13 mouse cellular contexts compared by ENCODE assay signal in genomic region chr2:57229647-57230240, GRCm38 (mm10). TPM values are rescaled to one million over a fixed set of nuclear protein-coding genes. Genes with fewer than 3 reads are reported as not detected.
DNase-seq lines count a peak whose midpoint lies in the region; ATAC-seq and TF ChIP-seq lines count a peak whose summit lies in the region.
"Had no signal": no experiment of that assay in that cellular context is flagged by ENCODE, and none has a peak within 500 bp of the region (broad histone marks: within the 10 kb centered on the region; RNA-seq: fewer than 3 reads in every experiment).

No protein-coding gene starts in this region.

- no peak overlapping the region for H3K27ac ChIP-seq in kidney, embryonic 16.5 days (ENCODE audit: low read length)
- peak overlapping the region; percentile 31; the same call in 1 of the 2 replicates for H3K27ac ChIP-seq in embryonic facial prominence, embryonic 12.5 days
- H3K27ac ChIP-seq in limb, embryonic 14.5 days (replicated peaks; ENCODE audit: low read depth, low read length), result no peak overlapping the region
- H3K27ac ChIP-seq in heart, adult 2 months, result no peak overlapping the region
- H3K27ac ChIP-seq: midbrain, embryonic 13.5 days had no signal

- no peak for TF ChIP-seq POLR2A in limb, embryonic 14.5 days (IDR thresholded peaks at IDR 0.05; ENCODE audit: borderline replicate concordance, extremely low read depth, insufficient read depth, insufficient read length)
- no peak for TF ChIP-seq POLR2A in heart, adult 2 months (IDR thresholded peaks at IDR 0.05; ENCODE audit: insufficient read depth, low read depth, low read length)

- ATAC-seq in kidney, embryonic 16.5 days (ENCODE audit: low FRiP score, low TSS enrichment), result peak; percentile 57; the same call in 1 of the 2 replicates
- ATAC-seq in embryonic facial prominence, embryonic 12.5 days (ENCODE audit: insufficient number of reproducible peaks, insufficient read depth, low FRiP score, low TSS enrichment), result peak; percentile 79; the same call in 1 of the 2 replicates
- no peak for ATAC-seq in limb, embryonic 14.5 days (ENCODE audit: low FRiP score, low read depth)
- ATAC-seq: midbrain, embryonic 13.5 days had no signal

- DNase-seq in kidney, postnatal 4 days, result no peak
- DNase-seq in NIH3T3 (ENCODE audit: low read depth), result peak; percentile 74
- peak; percentile 5 for DNase-seq in limb, embryonic 14.5 days (ENCODE audit: low spot score)
- DNase-seq in natural killer cell, adult 2 months (ENCODE audit: low spot score in 2 of 2), result no peak
- no peak for DNase-seq in heart, adult 2 months
- DNase-seq: adrenal gland, postnatal 36 days; cerebellum, postnatal 10 days; right cerebral cortex, postnatal 14 days; thymus, adult 18-20 months had no signal

- no peaks in the 10 kb centered on the region for H3K36me3 ChIP-seq in kidney, embryonic 16.5 days (ENCODE audit: insufficient read depth, low read length)
- H3K36me3 ChIP-seq in embryonic facial prominence, embryonic 12.5 days, result no peaks in the 10 kb centered on the region
- no peaks in the 10 kb centered on the region for H3K36me3 ChIP-seq in limb, embryonic 14.5 days (ENCODE audit: control insufficient read depth, insufficient read depth, low read length)
- no peaks in the 10 kb centered on the region for H3K36me3 ChIP-seq in heart, adult 2 months (ENCODE audit: control insufficient read depth, insufficient read depth, low read length)
- H3K36me3 ChIP-seq: midbrain, embryonic 13.5 days had no signal

- no peak for TF ChIP-seq EP300 in heart, adult 2 months (IDR thresholded peaks at IDR 0.05; ENCODE audit: insufficient read depth, low read depth, low read length)

- H3K4me3 ChIP-seq in kidney, embryonic 16.5 days (ENCODE audit: low read length), result no peak overlapping the region
- H3K4me3 ChIP-seq in embryonic facial prominence, embryonic 12.5 days, result no peak overlapping the region
- H3K4me3 ChIP-seq in limb, embryonic 14.5 days (replicated peaks; ENCODE audit: low read length), result no peak overlapping the region
- no peak overlapping the region for H3K4me3 ChIP-seq in heart, adult 2 months
- H3K4me3 ChIP-seq: erythroblast, embryonic 14.5 days; midbrain, embryonic 13.5 days had no signal

- 33% methylated on average over 4 of the region's 4 CpGs for WGBS in kidney, embryonic 16.5 days
- 19% methylated on average over 4 of the region's 4 CpGs for WGBS in embryonic facial prominence, embryonic 12.5 days
- WGBS in limb, embryonic 14.5 days, result 28% methylated on average over 4 of the region's 4 CpGs
- 62% methylated on average over 4 of the region's 4 CpGs for WGBS in heart, adult 2 months

- no peaks in the 10 kb centered on the region for H3K79me2 ChIP-seq in heart, adult 2 months (replicated peaks; ENCODE audit: control insufficient read depth, insufficient read depth, low read length)

- H3K4me2 ChIP-seq in kidney, embryonic 16.5 days (replicated peaks; ENCODE audit: low read depth, low read length), result no peak overlapping the region
- H3K4me2 ChIP-seq in embryonic facial prominence, embryonic 12.5 days (replicated peaks), result no peak overlapping the region
- H3K4me2 ChIP-seq in limb, embryonic 14.5 days (replicated peaks; ENCODE audit: low read depth, low read length, severe bottlenecking), result no peak overlapping the region
- H3K4me2 ChIP-seq: midbrain, embryonic 13.5 days had no signal

- H3K9ac ChIP-seq in kidney, embryonic 16.5 days (replicated peaks; ENCODE audit: low read length), result no peak overlapping the region
- no peak overlapping the region for H3K9ac ChIP-seq in embryonic facial prominence, embryonic 12.5 days
- H3K9ac ChIP-seq in limb, embryonic 14.5 days (ENCODE audit: low read depth, low read length, severe bottlenecking), result no peak overlapping the region
- H3K9ac ChIP-seq in heart, adult 2 months (ENCODE audit: low read depth, low read length), result no peak overlapping the region
- H3K9ac ChIP-seq: midbrain, embryonic 13.5 days had no signal

- TF ChIP-seq CTCF in heart, adult 2 months (IDR thresholded peaks at IDR 0.05), result no peak

- H3K9me3 ChIP-seq in kidney, embryonic 16.5 days (ENCODE audit: low read length), result no peaks in the 10 kb centered on the region
- H3K9me3 ChIP-seq in embryonic facial prominence, embryonic 12.5 days, result no peaks in the 10 kb centered on the region
- H3K9me3 ChIP-seq in limb, embryonic 14.5 days (ENCODE audit: control insufficient read depth, low read length), result no peaks in the 10 kb centered on the region
- H3K9me3 ChIP-seq: midbrain, embryonic 13.5 days had no signal

- H3K27me3 ChIP-seq in kidney, embryonic 16.5 days (ENCODE audit: insufficient read depth, low read length), result no peaks in the 10 kb centered on the region
- H3K27me3 ChIP-seq in embryonic facial prominence, embryonic 12.5 days, result no peaks in the 10 kb centered on the region
- H3K27me3 ChIP-seq in limb, embryonic 14.5 days (ENCODE audit: control insufficient read depth, insufficient read depth, low read length), result no peaks in the 10 kb centered on the region
- H3K27me3 ChIP-seq in heart, adult 2 months (ENCODE audit: control insufficient read depth, insufficient read depth, low read length), result no peaks in the 10 kb centered on the region

- no peaks in the 10 kb centered on the region for H3K4me1 ChIP-seq in kidney, embryonic 16.5 days (ENCODE audit: insufficient read depth, low read length)
- no peaks in the 10 kb centered on the region for H3K4me1 ChIP-seq in embryonic facial prominence, embryonic 12.5 days
- peaks cover 5% of the 10 kb centered on the region; the same call in 1 of the 2 replicates for H3K4me1 ChIP-seq in limb, embryonic 14.5 days (ENCODE audit: control insufficient read depth, insufficient read depth, low read length)
- no peaks in the 10 kb centered on the region for H3K4me1 ChIP-seq in heart, adult 2 months (ENCODE audit: control insufficient read depth, insufficient read depth, low read length)
- H3K4me1 ChIP-seq: midbrain, embryonic 13.5 days had no signal

- intact Hi-C loops in heart, adult 2 months (cut with DNase I), result loop anchor here (10.0 kb wide), 1 partner anchor 115 kb away; no protein-coding TSS in a partner anchor

RNA-seq across cellular contexts. Expression of gene Gpd2, which starts 7.7 kb away (rescaled TPM):
- polyA plus RNA-seq in kidney, embryonic 16.5 days (2015; fragmentation: Nextera tagmentation; extraction: Ambion mirVana), result 17.2 and 19.3 TPM in 2 replicates
- polyA plus RNA-seq in embryonic facial prominence, embryonic 12.5 days (2016; fragmentation: Nextera tagmentation; extraction: Ambion mirVana), result 17.9 and 18.3 TPM in 2 replicates
- 5.6 and 5.8 TPM in 2 replicates for polyA plus RNA-seq in limb, embryonic 14.5 days (2012; rRNA removed)
- polyA plus RNA-seq in limb, embryonic 14.5 days (2014; fragmentation: Nextera tagmentation; extraction: Ambion mirVana), result 11.0 and 13.5 TPM in 2 replicates
- total RNA-seq in heart, adult 2 months (2021), result 10 to 100 TPM; 13.1 to 16.0 TPM
- 8.7 and 10.1 TPM in 2 replicates for polyA plus RNA-seq in heart, adult 2 months (2012; rRNA removed)

Comparison
In these comparisons a context has a peak if more than half of its experiments do, and no peak if none do; other contexts are left out.
1. DNase-seq: peak in NIH3T3 (single experiment) and limb, embryonic 14.5 days (single experiment); none in kidney, postnatal 4 days (0 of 2), natural killer cell, adult 2 months (0 of 2) and heart, adult 2 months (0 of 2).